Mouse (Mus musculus) heart, postnatal 0 days (tissue): ENCODE results near the gene Sash3. TPM values are rescaled to one million over a fixed set of nuclear protein-coding genes. Genes with fewer than 3 reads are reported as not detected.

Source experiments
- ATAC-seq: fragments of 200-750 bp; cut with Nextera tagmentation; 2 replicates; pipeline ENCODE4 v1.8.0; 2017; ENCODE audit warnings: low read depth, moderate number of reproducible peaks, moderate library complexity; ENCODE audit not compliant: insufficient read depth
- DNase-seq: peaks from one replicate; pipeline ENCODE4 v3.0.0-alpha.2; 2016; ENCODE audit warnings: low spot score
- H3K27ac ChIP-seq: fragments of 300-500 bp; sonication (generic); 2 replicates; pipeline ENCODE4 v1.5.1; 2014; ENCODE audit warnings: low read depth, mild to moderate bottlenecking
- H3K27me3 ChIP-seq: fragments of 300-500 bp; sonication (generic); 2 replicates; pipeline ENCODE4 v1.6.1; 2014; ENCODE audit warnings: low read length, mixed read lengths; ENCODE audit not compliant: control insufficient read depth, insufficient read depth
- H3K36me3 ChIP-seq: fragments of 300-500 bp; sonication (generic); replicated peaks from 2 replicates; pipeline ENCODE4 v1.6.1; 2014; ENCODE audit warnings: low read length, mixed read lengths; ENCODE audit not compliant: control insufficient read depth, insufficient read depth
- H3K4me1 ChIP-seq: fragments of 300-500 bp; sonication (generic); 2 replicates; pipeline ENCODE4 v1.6.1; 2014; ENCODE audit warnings: antibody characterized with exemption; ENCODE audit not compliant: control insufficient read depth, insufficient read depth
- H3K4me2 ChIP-seq: fragments of 300-500 bp; sonication (generic); 2 replicates; pipeline ENCODE4 v1.6.1; 2014; ENCODE audit warnings: low read depth, mild to moderate bottlenecking, low read length, moderate library complexity
- H3K4me3 ChIP-seq: fragments of 300-500 bp; sonication (generic); 2 replicates; pipeline ENCODE4 v1.5.1; 2014; ENCODE audit warnings: low read depth, low read length
- H3K9ac ChIP-seq: fragments of 300-500 bp; sonication (generic); replicated peaks from 2 replicates; pipeline ENCODE4 v1.6.1; 2014; ENCODE audit warnings: low read depth, low read length, mixed read lengths
- H3K9me3 ChIP-seq: fragments of 300-500 bp; sonication (generic); replicated peaks from 2 replicates; pipeline ENCODE4 v1.6.1; 2016; ENCODE audit warnings: low read length; ENCODE audit not compliant: control insufficient read depth
- CTCF ChIP-seq: IDR thresholded peaks from 2 replicates; pipeline ENCODE4 v1.5.1; 2016; ENCODE audit warnings: antibody characterized with exemption, control low read depth, low read depth
- EP300 ChIP-seq: IDR thresholded peaks from 2 replicates; pipeline ENCODE4 v1.6.1; 2016; ENCODE audit warnings: antibody characterized with exemption, low read depth
- WGBS: fragments of 180-500 bp; shearing (Covaris S2); extraction: QIAGEN DNeasy Blood & Tissue Kit; methylation state at CpG from one replicate; pipeline ENCODE4 v1.1.7; 2014; 5-methylcytosine and 5-hydroxymethylcytosine counted together
- polyA plus RNA-seq: library from polyadenylated mRNA; unstranded; fragments of >200 nt; fragmentation: Nextera tagmentation; extraction: Ambion mirVana; gene quantifications from 2 replicates; pipeline ENCODE4 v1.2.1, GENCODE M21; 2015
- total RNA-seq: library from RNA; depleted of rRNA; stranded (reverse); fragments of >200 nt; gene quantifications from 2 replicates; pipeline ENCODE4 v1.2.3, GENCODE M21; 2014; ENCODE audit warnings: low replicate concordance

Sash3 gene
- total and polyA plus RNA-seq, 2 experiments from 2014 or later = 0.52 to 0.61 TPM

DNA sequence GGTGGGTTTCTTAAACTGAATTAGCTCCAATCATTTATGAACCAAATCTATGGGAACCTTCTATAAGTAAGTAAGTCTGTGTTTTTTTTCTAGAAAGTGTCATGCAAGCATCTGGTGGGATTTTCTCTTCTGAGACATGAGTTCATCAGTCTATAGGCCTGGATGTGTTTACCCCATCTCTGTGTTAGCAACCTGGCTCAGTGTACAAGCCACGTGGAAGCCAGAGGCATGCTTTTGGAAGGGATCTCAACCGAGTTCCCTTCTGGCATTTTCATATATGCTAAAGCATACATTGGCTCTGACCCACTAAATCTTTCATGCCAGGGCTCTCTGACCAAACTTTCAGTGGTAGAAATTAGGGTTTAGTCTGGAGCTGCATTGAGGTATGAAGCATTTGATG is 7.7 kb downstream of the Sash3 start:
- Histone ChIP-seq H3K4me2 (no peak overlapping the region), H3K9ac (no peak overlapping the region), H3K4me1 (no peaks in the 10 kb centered on the region), H3K27me3 (no peaks in the 10 kb centered on the region), H3K27ac (no peak overlapping the region), H3K36me3 (no peaks in the 10 kb centered on the region), H3K9me3 (no peaks in the 10 kb centered on the region), H3K4me3 (no peak overlapping the region)
- ATAC-seq (no peak), DNase-seq (no peak)
- WGBS = 60% methylated on average over 2 of the region's 2 CpGs
- TF ChIP-seq CTCF (no peak), EP300 (no peak)

DNA sequence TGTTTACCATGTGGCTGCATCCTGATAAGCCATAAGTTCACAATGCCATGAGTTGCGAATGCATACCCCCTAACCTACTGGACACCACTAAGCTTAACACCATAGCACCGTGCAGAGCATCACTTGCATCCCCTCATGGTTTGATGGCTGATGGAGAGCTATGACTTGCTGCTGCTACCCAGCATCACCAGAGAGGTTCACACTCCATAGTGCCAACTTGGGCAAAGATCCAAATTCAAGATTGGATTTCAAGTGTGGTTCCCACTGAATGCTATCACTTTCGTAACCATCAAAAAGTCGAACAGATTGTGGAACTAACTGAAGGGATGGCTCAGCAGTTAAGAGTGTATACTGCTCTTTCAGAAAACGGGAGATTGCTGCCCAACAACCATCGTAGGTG is 9.3 kb downstream of the Sash3 start:
- Histone ChIP-seq H3K9me3 (no peaks in the 10 kb centered on the region), H3K36me3 (no peaks in the 10 kb centered on the region), H3K4me2 (no peak overlapping the region), H3K4me3 (no peak overlapping the region), H3K27me3 (no peaks in the 10 kb centered on the region), H3K27ac (no peak overlapping the region), H3K4me1 (no peaks in the 10 kb centered on the region), H3K9ac (no peak overlapping the region)
- DNase-seq (no peak), ATAC-seq (no peak)
- 70% methylated on average over 6 of the region's 6 CpGs for WGBS
- TF ChIP-seq EP300 = no peak
- TF ChIP-seq CTCF = no peak

DNA sequence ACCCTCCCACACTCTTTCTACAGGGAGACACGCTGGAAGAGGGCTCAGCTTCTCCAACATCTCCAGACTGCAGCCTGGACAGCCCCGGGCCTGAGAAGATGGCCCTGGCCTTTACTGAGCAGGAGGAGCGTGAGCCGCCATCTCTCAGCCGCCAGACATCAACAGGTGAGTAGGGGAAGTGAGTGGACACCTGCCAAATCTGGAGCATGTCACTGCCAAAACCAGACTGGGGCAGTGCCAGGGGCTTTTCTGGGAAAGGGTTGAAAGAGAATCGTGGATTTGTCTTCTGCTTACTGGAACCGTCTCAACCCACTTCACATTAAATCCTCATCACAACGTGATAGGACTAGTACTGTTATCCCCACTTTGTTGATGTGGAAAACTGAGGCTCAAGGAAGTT is 11.2 kb downstream of the Sash3 start:
- no peaks in the 10 kb centered on the region for H3K9me3 ChIP-seq
- DNase-seq = no peak
- no peaks in the 10 kb centered on the region for H3K4me1 ChIP-seq
- H3K27ac ChIP-seq = no peak overlapping the region
- no peaks in the 10 kb centered on the region for H3K27me3 ChIP-seq
- no peak overlapping the region for H3K4me2 ChIP-seq
- no peak for TF ChIP-seq EP300
- TF ChIP-seq CTCF = no peak
- H3K4me3 ChIP-seq = no peak overlapping the region
- H3K36me3 ChIP-seq = no peaks in the 10 kb centered on the region
- WGBS = 72% methylated on average over 8 of the region's 8 CpGs
- ATAC-seq = no peak
- no peak overlapping the region for H3K9ac ChIP-seq

DNA sequence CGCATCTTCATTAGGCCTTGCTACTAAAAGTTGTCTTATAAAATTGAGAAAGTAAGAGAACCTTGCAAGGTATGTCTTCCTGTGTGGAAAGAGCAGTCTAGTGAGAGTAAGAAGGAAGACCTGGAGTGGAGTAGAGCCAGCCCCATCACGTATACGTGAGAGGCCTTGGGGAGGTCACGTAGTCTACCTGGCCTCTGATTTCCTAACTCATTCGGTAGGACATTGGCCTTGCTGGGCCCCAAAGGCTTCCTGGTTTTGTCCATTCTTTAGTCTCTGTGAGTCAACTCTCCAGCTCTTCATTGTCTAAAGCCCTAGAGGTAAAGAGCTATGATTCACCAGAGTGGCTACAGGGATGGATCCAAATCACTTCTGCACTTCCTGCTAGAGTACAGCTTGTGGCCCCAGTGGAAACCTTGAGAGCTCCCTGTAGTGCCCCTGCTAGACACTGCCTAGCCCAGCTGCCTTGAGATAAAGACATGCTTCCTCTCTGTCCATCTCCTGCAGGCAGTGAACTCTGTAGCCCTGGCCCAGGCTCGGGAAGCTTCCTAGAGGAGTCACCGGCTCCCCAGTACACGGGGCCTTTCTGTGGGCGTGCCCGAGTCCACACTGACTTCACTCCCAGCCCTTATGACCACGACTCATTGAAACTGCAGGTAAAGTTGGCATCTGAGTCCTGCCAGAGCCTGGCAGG is 12.1 kb downstream of the Sash3 start:
- Histone ChIP-seq H3K27me3 (no peaks in the 10 kb centered on the region), H3K9ac (no peak overlapping the region), H3K4me3 (no peak overlapping the region), H3K36me3 (no peaks in the 10 kb centered on the region), H3K9me3 (no peaks in the 10 kb centered on the region), H3K4me1 (no peaks in the 10 kb centered on the region), H3K4me2 (no peak overlapping the region), H3K27ac (no peak overlapping the region)
- TF ChIP-seq CTCF = no peak
- no peak for TF ChIP-seq EP300
- DNase-seq (no peak), ATAC-seq (no peak)
- WGBS = 85% methylated on average over 11 of the region's 11 CpGs

DNA sequence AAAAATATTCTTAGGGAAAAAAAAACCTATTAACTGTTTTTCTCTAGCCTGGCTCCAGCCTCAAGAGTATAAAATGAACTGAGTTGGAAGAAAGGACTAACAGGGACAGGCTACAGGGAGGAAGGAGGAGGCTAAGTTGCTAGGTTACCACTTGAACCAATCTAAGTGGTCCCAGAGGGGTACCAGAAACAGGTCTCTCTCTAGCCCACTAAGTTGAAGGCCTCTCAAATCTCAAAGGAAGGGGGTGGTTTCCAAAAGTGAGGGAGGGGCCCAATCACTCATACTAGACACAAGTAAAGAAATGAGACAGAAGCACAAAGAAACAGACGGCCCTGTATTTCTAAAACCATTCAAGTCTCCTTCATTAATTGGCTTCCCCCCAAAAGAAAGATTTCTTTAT is 23.7 kb downstream of the Sash3 start:
- H3K36me3 ChIP-seq = no peaks in the 10 kb centered on the region
- H3K27me3 ChIP-seq = no peaks in the 10 kb centered on the region
- DNase-seq = no peak
- H3K9ac ChIP-seq = no peak overlapping the region
- no peak overlapping the region for H3K27ac ChIP-seq
- no peak overlapping the region for H3K4me3 ChIP-seq
- H3K4me2 ChIP-seq = no peak overlapping the region
- TF ChIP-seq EP300 (no peak), CTCF (no peak)
- ATAC-seq = no peak
- H3K9me3 ChIP-seq = no peaks in the 10 kb centered on the region
- WGBS = 67% methylated on average over 1 of the region's 1 CpGs
- no peaks in the 10 kb centered on the region for H3K4me1 ChIP-seq

DNA sequence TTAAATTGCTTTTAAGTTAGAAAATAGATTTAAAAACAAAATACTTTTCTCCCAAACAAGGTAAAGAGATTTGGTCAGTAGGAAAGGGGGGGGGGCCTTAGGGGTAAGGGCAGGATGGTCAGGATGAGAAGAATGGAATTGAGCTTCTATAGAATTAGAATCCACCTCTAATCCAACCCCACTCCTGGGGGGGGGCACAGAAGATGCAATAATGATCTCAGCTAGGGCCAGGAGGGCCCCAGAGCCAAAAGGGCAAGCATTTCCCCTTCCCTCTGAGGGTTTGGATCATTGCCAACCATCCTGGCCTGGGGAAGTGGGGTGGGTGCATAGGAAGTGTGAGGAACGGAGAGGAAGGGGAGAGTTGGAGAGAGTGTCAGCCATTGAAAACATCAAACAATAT is 24.1 kb downstream of the Sash3 start:
- 67% methylated on average over 1 of the region's 1 CpGs for WGBS
- Histone ChIP-seq H3K36me3 (no peaks in the 10 kb centered on the region), H3K4me2 (no peak overlapping the region), H3K4me1 (no peaks in the 10 kb centered on the region), H3K9me3 (no peaks in the 10 kb centered on the region), H3K4me3 (no peak overlapping the region), H3K27ac (no peak overlapping the region), H3K27me3 (no peaks in the 10 kb centered on the region), H3K9ac (no peak overlapping the region)
- ATAC-seq = no peak
- TF ChIP-seq CTCF (no peak), EP300 (no peak)
- no peak for DNase-seq
